Mouse (Mus musculus): Measurements from ENCODE around the gene Fgfr2.

DNA sequence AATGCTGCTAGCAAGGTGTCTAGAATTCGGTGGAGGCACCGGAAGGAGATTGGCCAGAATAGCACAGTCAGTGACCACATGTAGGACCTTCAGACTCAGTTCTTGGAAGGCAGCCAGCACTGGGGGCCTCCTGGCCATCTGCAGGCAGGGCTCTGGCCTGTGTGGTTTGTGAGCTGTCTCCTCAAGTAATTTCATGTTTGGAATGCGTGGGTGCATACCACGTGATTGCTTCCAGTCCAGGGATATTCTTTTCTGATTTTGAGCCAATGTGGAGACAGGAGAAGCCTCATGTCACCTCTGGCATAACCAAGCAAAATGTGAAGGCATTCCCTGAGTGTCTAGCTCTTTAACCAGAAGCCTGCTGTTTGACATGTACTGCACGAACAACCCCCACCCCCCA, 2158.5 kb downstream of the Fgfr2 start:
- TF ChIP-seq POLR2A (IDR thresholded peaks at IDR 0.05; ENCODE audit: borderline replicate concordance, extremely low read depth, low read depth, low read length), result no peak
- TF ChIP-seq CTCF (IDR thresholded peaks at IDR 0.05; ENCODE audit: insufficient read depth, low read length), result no peak
